Mouse (Mus musculus): Measurements from ENCODE around the gene Cask. TPM values are rescaled to one million over a fixed set of nuclear protein-coding genes. Genes with fewer than 3 reads are reported as not detected.

The Cask gene
- polyA plus RNA-seq, 2 experiments: 20.9 to 25.4 TPM

DNA sequence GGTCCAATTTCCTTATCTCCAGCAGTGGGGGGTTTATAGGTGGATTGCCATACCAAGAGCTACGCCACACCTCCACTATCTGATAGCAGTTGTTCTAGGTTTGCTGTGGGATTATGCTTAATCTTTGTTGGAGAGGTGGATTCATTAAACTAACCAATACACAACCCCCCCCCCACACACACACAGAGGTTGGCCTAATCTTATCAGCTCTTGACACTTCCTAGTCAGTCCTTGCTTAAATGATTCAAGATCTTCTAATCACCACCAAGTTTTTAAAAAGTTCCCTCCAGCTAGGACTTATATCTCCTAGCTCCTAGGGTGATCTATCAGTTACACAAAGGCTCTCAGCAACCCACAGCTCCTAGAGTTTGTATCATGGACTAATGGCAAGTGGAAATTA lies 2.7 kb downstream of the Cask start:
- Histone ChIP-seq H3K36me3 (ENCODE audit: control insufficient read depth, insufficient read depth, low read length) (no peaks in the 10 kb centered on the region), H3K27me3 (ENCODE audit: control insufficient read depth, insufficient read depth, low read length) (no peaks in the 10 kb centered on the region), H3K9me3 (ENCODE audit: control insufficient read depth, low read length) (no peaks in the 10 kb centered on the region), H3K4me2 (replicated peaks; ENCODE audit: low read depth, low read length, severe bottlenecking) (no peak overlapping the region), H3K4me1 (ENCODE audit: control insufficient read depth, insufficient read depth, low read length) (no peaks in the 10 kb centered on the region), H3K4me3 (replicated peaks; ENCODE audit: low read length) (no peak overlapping the region), H3K27ac (replicated peaks; ENCODE audit: low read depth, low read length) (no peak overlapping the region), H3K9ac (ENCODE audit: low read depth, low read length, severe bottlenecking) (no peak overlapping the region)
- 100% methylated on average over 1 of the region's 1 CpGs for WGBS
- ATAC-seq (ENCODE audit: low FRiP score, low read depth): no peak
- TF ChIP-seq POLR2A (IDR thresholded peaks at IDR 0.05; ENCODE audit: borderline replicate concordance, extremely low read depth, insufficient read depth, insufficient read length): no peak
- DNase-seq (ENCODE audit: low spot score): no peak

DNA sequence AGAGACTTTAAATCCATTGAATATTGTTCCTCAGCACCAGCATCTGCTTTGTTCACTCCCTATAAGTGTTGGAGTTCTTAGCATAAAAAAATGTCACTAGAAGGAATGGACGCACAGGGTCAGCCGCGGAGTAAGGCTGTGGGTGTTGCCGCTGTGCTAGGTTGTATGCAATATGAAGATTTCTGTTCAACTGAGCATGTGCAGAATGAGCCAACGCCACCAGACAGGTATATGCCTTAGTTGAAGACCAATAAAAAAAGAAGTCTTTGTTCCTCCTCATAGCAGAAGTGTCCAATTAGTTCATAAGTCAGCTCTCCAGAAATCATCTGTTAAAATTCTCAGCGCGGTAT lies 3.7 kb downstream of the Cask start:
- ATAC-seq (ENCODE audit: low FRiP score, low read depth): no peak
- no peak for TF ChIP-seq POLR2A (IDR thresholded peaks at IDR 0.05; ENCODE audit: borderline replicate concordance, extremely low read depth, insufficient read depth, insufficient read length)
- WGBS: 22% methylated on average over 7 of the region's 7 CpGs

DNA sequence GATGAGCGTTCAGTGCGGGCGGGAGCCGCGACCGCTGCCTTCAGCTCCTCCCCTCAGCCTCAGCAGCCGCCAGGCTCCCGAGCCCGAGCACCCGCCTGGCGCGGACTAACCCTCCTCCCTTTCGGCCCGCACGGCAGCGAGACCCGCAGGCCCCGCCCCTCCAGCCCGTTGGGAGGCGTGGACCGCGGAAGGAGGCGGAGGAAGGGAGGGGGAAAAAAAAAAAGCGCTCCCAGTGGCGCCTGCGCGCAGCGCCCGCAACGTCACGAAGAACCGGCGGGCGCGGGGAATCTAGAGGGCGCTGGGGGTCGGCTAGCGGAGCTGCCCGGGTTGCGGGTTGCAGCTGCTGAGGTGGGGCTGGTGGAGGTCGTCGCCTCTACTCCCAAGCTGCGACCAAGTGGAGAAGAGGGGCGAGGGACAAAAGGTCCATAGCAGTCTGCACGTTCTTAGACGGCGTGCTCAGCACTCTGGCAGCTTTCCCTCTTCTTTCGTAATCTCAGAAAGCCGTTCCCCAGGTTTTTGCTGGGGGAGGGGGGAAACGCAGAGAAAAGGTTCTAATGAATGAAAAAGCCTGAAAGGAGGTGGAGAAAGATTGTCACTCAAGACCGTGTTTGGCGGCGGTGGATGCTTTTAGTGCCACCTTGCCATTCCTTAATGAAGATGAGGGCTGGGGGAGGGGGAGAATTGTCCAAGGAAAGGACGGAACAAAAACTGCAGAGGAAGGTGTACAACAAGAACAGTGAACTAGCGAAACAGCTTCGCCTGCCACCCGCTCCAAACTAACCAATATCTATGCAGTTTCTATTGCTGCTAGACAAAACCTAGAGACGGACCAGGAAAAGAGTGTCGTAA lies 4.3 kb downstream of the Cask start:
- H3K4me2 ChIP-seq (replicated peaks; ENCODE audit: low read depth, low read length, severe bottlenecking): peak overlapping the region; percentile 55
- no peaks in the 10 kb centered on the region for H3K36me3 ChIP-seq (ENCODE audit: control insufficient read depth, insufficient read depth, low read length)
- H3K27me3 ChIP-seq (ENCODE audit: control insufficient read depth, insufficient read depth, low read length): no peaks in the 10 kb centered on the region
- WGBS: 18% methylated on average over 48 of the region's 59 CpGs
- ATAC-seq (ENCODE audit: low FRiP score, low read depth): peak; percentile 95
- peak overlapping the region; percentile 82 for H3K27ac ChIP-seq (replicated peaks; ENCODE audit: low read depth, low read length)
- no peaks in the 10 kb centered on the region for H3K4me1 ChIP-seq (ENCODE audit: control insufficient read depth, insufficient read depth, low read length)
- no peak for TF ChIP-seq POLR2A (IDR thresholded peaks at IDR 0.05; ENCODE audit: borderline replicate concordance, extremely low read depth, insufficient read depth, insufficient read length)
- peak; percentile 89 for DNase-seq (ENCODE audit: low spot score)
- peak overlapping the region; percentile 74 for H3K9ac ChIP-seq (ENCODE audit: low read depth, low read length, severe bottlenecking)
- H3K9me3 ChIP-seq (ENCODE audit: control insufficient read depth, low read length): no peaks in the 10 kb centered on the region
- H3K4me3 ChIP-seq (replicated peaks; ENCODE audit: low read length): peak overlapping the region; percentile 60

More for the DNA sequence above, 3.7 kb downstream of the Cask start:
- H3K27me3 ChIP-seq (ENCODE audit: control insufficient read depth, insufficient read depth, low read length): no peaks in the 10 kb centered on the region
- peak overlapping the region; percentile 55 for H3K4me2 ChIP-seq (replicated peaks; ENCODE audit: low read depth, low read length, severe bottlenecking)
- H3K9me3 ChIP-seq (ENCODE audit: control insufficient read depth, low read length): no peaks in the 10 kb centered on the region
- H3K9ac ChIP-seq (ENCODE audit: low read depth, low read length, severe bottlenecking): peak overlapping the region; percentile 59; the same call in 1 of the 2 replicates
- peak overlapping the region; percentile 60 for H3K4me3 ChIP-seq (replicated peaks; ENCODE audit: low read length)
- H3K4me1 ChIP-seq (ENCODE audit: control insufficient read depth, insufficient read depth, low read length): no peaks in the 10 kb centered on the region
- DNase-seq (ENCODE audit: low spot score): peak; percentile 37
- peak overlapping the region; percentile 82 for H3K27ac ChIP-seq (replicated peaks; ENCODE audit: low read depth, low read length)
- no peaks in the 10 kb centered on the region for H3K36me3 ChIP-seq (ENCODE audit: control insufficient read depth, insufficient read depth, low read length)

DNA sequence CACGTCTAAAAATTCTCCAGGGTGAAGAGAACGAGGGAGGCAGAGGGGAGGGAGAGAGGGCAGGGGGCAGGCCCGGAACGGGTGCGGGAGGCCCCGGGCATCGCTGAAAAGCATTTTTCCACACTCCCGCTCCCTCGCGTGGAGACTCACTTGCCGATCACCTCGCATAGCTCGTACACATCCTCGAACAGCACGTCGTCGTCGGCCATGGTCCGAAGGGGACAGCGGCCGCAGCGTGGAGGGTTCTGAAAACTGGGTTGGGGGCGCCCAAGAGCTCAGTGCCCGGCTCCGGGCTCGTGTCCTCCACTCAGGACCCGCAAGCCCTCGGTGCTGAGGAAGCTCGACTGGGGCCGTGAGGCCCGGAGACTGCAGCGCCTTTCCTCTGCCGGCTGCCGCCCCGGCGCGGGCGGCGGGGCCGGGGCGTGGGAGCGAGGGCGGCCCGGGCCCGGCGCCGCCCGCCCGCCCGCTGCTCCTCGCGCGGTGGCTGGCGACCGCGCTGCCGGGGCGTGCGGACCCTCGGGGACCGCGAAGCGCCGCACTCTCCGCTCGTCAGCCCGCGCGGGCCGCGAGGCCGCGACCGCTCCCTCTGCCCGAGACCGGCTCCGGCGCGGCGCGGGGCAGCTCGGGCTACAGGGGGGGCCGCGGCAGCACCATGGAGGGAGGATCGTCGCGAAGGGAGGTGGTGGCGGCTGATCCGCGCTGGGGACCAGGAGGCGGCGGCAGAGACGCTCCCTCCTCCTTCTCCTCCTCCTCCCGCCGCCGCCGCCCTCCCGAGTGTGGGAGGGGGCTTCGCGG lies 5.1 kb downstream of the Cask start:
- H3K4me2 ChIP-seq (replicated peaks; ENCODE audit: low read depth, low read length, severe bottlenecking): peak overlapping the region; percentile 39
- ATAC-seq (ENCODE audit: low FRiP score, low read depth) (peak; percentile 35; the same call in 1 of the 2 replicates), DNase-seq (ENCODE audit: low spot score) (peak; percentile 22)
- no peaks in the 10 kb centered on the region for H3K27me3 ChIP-seq (ENCODE audit: control insufficient read depth, insufficient read depth, low read length)
- H3K9me3 ChIP-seq (ENCODE audit: control insufficient read depth, low read length): no peaks in the 10 kb centered on the region
- peak overlapping the region; percentile 90 for H3K27ac ChIP-seq (replicated peaks; ENCODE audit: low read depth, low read length)
- H3K4me3 ChIP-seq (replicated peaks; ENCODE audit: low read length): peak overlapping the region; percentile 60
- no peaks in the 10 kb centered on the region for H3K36me3 ChIP-seq (ENCODE audit: control insufficient read depth, insufficient read depth, low read length)
- 22% methylated on average over 26 of the region's 100 CpGs for WGBS
- no peaks in the 10 kb centered on the region for H3K4me1 ChIP-seq (ENCODE audit: control insufficient read depth, insufficient read depth, low read length)
- H3K9ac ChIP-seq (ENCODE audit: low read depth, low read length, severe bottlenecking): peak overlapping the region; percentile 74
- TF ChIP-seq POLR2A (IDR thresholded peaks at IDR 0.05; ENCODE audit: borderline replicate concordance, extremely low read depth, insufficient read depth, insufficient read length): no peak

DNA sequence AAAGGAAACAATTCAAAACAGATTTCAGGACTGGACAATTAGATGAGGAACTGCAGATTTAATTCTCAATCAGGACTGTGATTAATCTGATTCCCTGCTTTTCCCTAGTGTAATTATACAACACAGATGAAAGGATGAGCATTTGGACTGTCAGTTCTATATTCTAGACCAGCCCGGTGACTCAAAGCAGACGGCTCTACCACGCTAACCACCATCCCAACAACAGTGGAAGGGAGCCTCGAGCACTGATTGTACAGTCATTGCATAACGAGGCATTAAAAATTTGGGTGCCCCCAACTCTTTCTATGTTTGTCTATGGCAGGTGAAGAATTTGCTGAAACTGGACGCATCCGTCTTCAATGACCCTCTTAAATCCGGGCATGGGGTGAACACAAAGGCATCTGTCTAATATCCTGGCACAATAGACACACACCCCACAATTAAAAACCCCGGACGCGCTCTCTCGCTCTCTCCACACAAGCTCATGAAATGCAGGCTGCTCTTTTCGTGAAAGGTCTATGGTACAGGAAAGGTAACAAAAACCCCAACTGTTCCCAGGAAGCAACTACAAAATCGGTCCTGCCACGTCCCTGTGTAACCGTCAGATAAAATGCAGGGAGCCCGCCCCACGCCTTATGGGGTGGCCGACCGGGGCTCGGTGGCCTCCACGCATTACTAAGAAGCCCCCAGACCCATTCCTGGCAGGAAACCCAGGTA lies 5.9 kb downstream of the Cask start:
- DNase-seq (ENCODE audit: low spot score) (no peak), ATAC-seq (ENCODE audit: low FRiP score, low read depth) (no peak)
- Histone ChIP-seq H3K27ac (replicated peaks; ENCODE audit: low read depth, low read length) (peak overlapping the region; percentile 90), H3K36me3 (ENCODE audit: control insufficient read depth, insufficient read depth, low read length) (no peaks in the 10 kb centered on the region), H3K4me3 (replicated peaks; ENCODE audit: low read length) (peak overlapping the region; percentile 60), H3K9me3 (ENCODE audit: control insufficient read depth, low read length) (no peaks in the 10 kb centered on the region), H3K4me1 (ENCODE audit: control insufficient read depth, insufficient read depth, low read length) (no peaks in the 10 kb centered on the region), H3K9ac (ENCODE audit: low read depth, low read length, severe bottlenecking) (peak overlapping the region; percentile 74), H3K4me2 (replicated peaks; ENCODE audit: low read depth, low read length, severe bottlenecking) (peak overlapping the region; percentile 39), H3K27me3 (ENCODE audit: control insufficient read depth, insufficient read depth, low read length) (no peaks in the 10 kb centered on the region)
- 25% methylated on average over 22 of the region's 22 CpGs for WGBS
- no peak for TF ChIP-seq POLR2A (IDR thresholded peaks at IDR 0.05; ENCODE audit: borderline replicate concordance, extremely low read depth, insufficient read depth, insufficient read length)

All from limb, embryonic 14.5 days (tissue).